Mouse (Mus musculus) left cerebral cortex, adult 11 months (tissue): ENCODE measurements around the gene Gm8909.
"Not testable (repeated sequence)": the region's sequence is repeated elsewhere in the genome, so short reads cannot be mapped to it uniquely, and the experiment has no call there.

Source experiments
- DNase-seq: peaks from one replicate; pipeline ENCODE4 v3.0.0; 2022; ENCODE audit warnings: low spot score

Gm8909 gene

GRCm38 (mm10) chr17:36161129-36162051 is 6.9 kb downstream of the Gm8909 start:
- no peak for DNase-seq

- DNase-seq, result not testable (repeated sequence)
These were observed 10.1 kb downstream of the Gm8909 start for GRCm38 (mm10) chr17:36158264-36158663.

- DNase-seq, result not testable (repeated sequence)
These were observed 10.6 kb downstream of the Gm8909 start for GRCm38 (mm10) chr17:36157782-36158181.

GRCm38 (mm10) chr17:36154271-36155149 is 13.8 kb downstream of the Gm8909 start:
- no peak for DNase-seq

- not testable (repeated sequence) for DNase-seq
These were observed 17.1 kb downstream of the Gm8909 start for GRCm38 (mm10) chr17:36151200-36151599.

GRCm38 (mm10) chr17:36148468-36148867 is 19.9 kb downstream of the Gm8909 start:
- not testable (repeated sequence) for DNase-seq

- not testable (repeated sequence) for DNase-seq
These were observed 21.4 kb downstream of the Gm8909 start for GRCm38 (mm10) chr17:36146937-36147336.

GRCm38 (mm10) chr17:36145861-36146156 is 22.5 kb downstream of the Gm8909 start:
- DNase-seq, result not testable (repeated sequence)

GRCm38 (mm10) chr17:36145111-36145860 is 23.1 kb downstream of the Gm8909 start:
- no peak for DNase-seq

GRCm38 (mm10) chr17:36136299-36136848 is 32.0 kb downstream of the Gm8909 start:
- not testable (repeated sequence) for DNase-seq

- not testable (repeated sequence) for DNase-seq
These were observed 32.7 kb downstream of the Gm8909 start for GRCm38 (mm10) chr17:36135421-36136231.

GRCm38 (mm10) chr17:36131516-36132265 is 36.6 kb downstream of the Gm8909 start:
- DNase-seq, result no peak

- not testable (repeated sequence) for DNase-seq
These were observed 39.1 kb downstream of the Gm8909 start, which contains the start of gene Gm7030 for GRCm38 (mm10) chr17:36128968-36129817. TSS of gene Gm7030 (minus strand) at chr17:36129425.

GRCm38 (mm10) chr17:36128525-36128924 is 39.8 kb downstream of the Gm8909 start:
- not testable (repeated sequence) for DNase-seq

- DNase-seq, result not testable (repeated sequence)
These were observed 44.2 kb downstream of the Gm8909 start for GRCm38 (mm10) chr17:36124111-36124510.

GRCm38 (mm10) chr17:36121352-36122020 is 46.9 kb downstream of the Gm8909 start, which contains the start of gene Gm19684:
TSS of gene Gm19684 (plus strand) at chr17:36121678.
- DNase-seq, result peak; percentile 50

GRCm38 (mm10) chr17:36120839-36121238 is 47.5 kb downstream of the Gm8909 start:
- DNase-seq, result not testable (repeated sequence)

GRCm38 (mm10) chr17:36116545-36116944 is 51.8 kb downstream of the Gm8909 start:
- DNase-seq, result not testable (repeated sequence)
